Mouse (Mus musculus): ENCODE data around the gene Mterf4. TPM values are rescaled to one million over a fixed set of nuclear protein-coding genes. Genes with fewer than 3 reads are reported as not detected.

Gene Mterf4
- total RNA-seq, 1 experiment from 2014 or later, result 29.1 TPM

- no peak for DNase-seq
Measured at GRCm38 (mm10) chr1:93268246-93268645, 37.5 kb downstream of the Mterf4 start.

GRCm38 (mm10) chr1:93267207-93267606 is 38.5 kb downstream of the Mterf4 start:
- peak; percentile 25 for DNase-seq

GRCm38 (mm10) chr1:93257560-93257959 is 48.2 kb downstream of the Mterf4 start:
- no peak for DNase-seq

- no peak for DNase-seq
Measured at GRCm38 (mm10) chr1:93255761-93256160, 50.0 kb downstream of the Mterf4 start.

- DNase-seq, result no peak
Measured at GRCm38 (mm10) chr1:93252586-93252985, 53.1 kb downstream of the Mterf4 start.

Small RNA genes within 50 kb of the gene (microRNA-seq; reads per million reads assigned to microRNA genes)
- gene Mir6345 (0 reads per million in 2 experiments), gene Mir6901 (0 reads per million in 2 experiments), gene Mir6902 (0 to 0.85 reads per million in 2 experiments)

Other genes with a start within 250 kb of the Mterf4 start
- gene Kif1a, start 204.0 kb downstream of the Mterf4 start, total RNA-seq (2021), result 18.5 and 25.5 TPM in 2 replicates
- 2.3 and 40.2 TPM in 2 replicates for gene Agxt, start 170.7 kb downstream of the Mterf4 start, total RNA-seq (2021)
- not detected in 2 replicates for gene 2310007B03Rik, start 145.0 kb downstream of the Mterf4 start, total RNA-seq (2021)
- gene Crocc2, start 137.2 kb downstream of the Mterf4 start, total RNA-seq (2021), result 0.07 and 0.08 TPM in 2 replicates
- 22.5 and 23.2 TPM in 2 replicates for gene Sned1, start 70.1 kb downstream of the Mterf4 start, total RNA-seq (2021)
- gene Ppp1r7, start 36.9 kb upstream of the Mterf4 start, total RNA-seq (2021), result 22.1 and 27.2 TPM in 2 replicates
- 4.0 and 5.3 TPM in 2 replicates for gene Pask, start 37.6 kb upstream of the Mterf4 start, total RNA-seq (2021)
- not detected in 2 replicates for gene Ano7, start 68.0 kb upstream of the Mterf4 start, total RNA-seq (2021)
- 321 and 334 TPM in 2 replicates for gene Hdlbp, start 172.9 kb upstream of the Mterf4 start, total RNA-seq (2021)
- 17.3 and 19.5 TPM in 2 replicates for gene Farp2, start 206.2 kb upstream of the Mterf4 start, total RNA-seq (2021)

Measured in adrenal gland, postnatal 14 days (tissue).